Mouse (Mus musculus) embryonic facial prominence, embryonic 11.5 days (tissue): ENCODE data around the gene Fdxacb1. TPM values are rescaled to one million over a fixed set of nuclear protein-coding genes. Genes with fewer than 3 reads are reported as not detected.

Experiments used
- ATAC-seq: fragments of 200-750 bp; cut with Nextera tagmentation; replicated peaks from 2 replicates; pipeline ENCODE4 v1.8.0; 2017; ENCODE audit warnings: low read depth; ENCODE audit not compliant: insufficient number of reproducible peaks, low FRiP score, low TSS enrichment
- DNase-seq: peaks from one replicate; pipeline ENCODE4 v3.0.0-alpha.2; 2015; ENCODE audit warnings: low spot score
- H3K27ac ChIP-seq: fragments of 300-500 bp; sonication (generic); replicated peaks from 2 replicates; pipeline ENCODE4 v1.5.1; 2014; ENCODE audit warnings: mild to moderate bottlenecking, low read depth, low read length, control low read depth
- H3K27me3 ChIP-seq: fragments of 300-500 bp; sonication (generic); 2 replicates; pipeline ENCODE4 v1.6.1; 2014; ENCODE audit warnings: mild to moderate bottlenecking, low read length, moderate library complexity, mixed read lengths; ENCODE audit not compliant: control insufficient read depth, insufficient read depth
- H3K36me3 ChIP-seq: fragments of 300-500 bp; sonication (generic); replicated peaks from 2 replicates; pipeline ENCODE4 v1.6.1; 2014; ENCODE audit warnings: low read depth, mild to moderate bottlenecking, low read length, moderate library complexity, mixed read lengths; ENCODE audit not compliant: control insufficient read depth, insufficient read depth
- H3K4me1 ChIP-seq: fragments of 300-500 bp; sonication (generic); 2 replicates; pipeline ENCODE4 v1.6.1; 2014; ENCODE audit warnings: low read length, mixed read lengths; ENCODE audit not compliant: control insufficient read depth, insufficient read depth
- H3K4me2 ChIP-seq: fragments of 300-500 bp; sonication (generic); 2 replicates; pipeline ENCODE4 v1.6.1; 2014; ENCODE audit warnings: low read depth, mild to moderate bottlenecking, control low read depth, low read length, moderate library complexity
- H3K4me3 ChIP-seq: fragments of 300-500 bp; sonication (generic); 2 replicates; pipeline ENCODE4 v1.5.1; 2014; ENCODE audit warnings: low read depth, low read length, control low read depth
- H3K9ac ChIP-seq: fragments of 300-500 bp; sonication (generic); replicated peaks from 2 replicates; pipeline ENCODE4 v1.6.1; 2014; ENCODE audit warnings: mild to moderate bottlenecking, control low read depth, low read length
- H3K9me3 ChIP-seq: fragments of 300-500 bp; sonication (generic); replicated peaks from 2 replicates; pipeline ENCODE4 v1.6.1; 2016; ENCODE audit warnings: mild to moderate bottlenecking, low read length, inconsistent platforms, mixed read lengths; ENCODE audit not compliant: control insufficient read depth
- WGBS: fragments of 180-500 bp; shearing (Covaris S2); extraction: QIAGEN DNeasy Blood & Tissue Kit; methylation state at CpG from one replicate; pipeline ENCODE4 v1.1.7; 2014; 5-methylcytosine and 5-hydroxymethylcytosine counted together
- polyA plus RNA-seq: library from polyadenylated mRNA; unstranded; fragments of >200 nt; fragmentation: Nextera tagmentation; extraction: Ambion mirVana; gene quantifications from 2 replicates; pipeline ENCODE4 v1.2.1, GENCODE M21; 2014

Fdxacb1 gene
- polyA plus RNA-seq, 1 experiment from 2014 or later: 14.3 TPM

- H3K27me3 ChIP-seq: no peaks in the 10 kb centered on the region
- no peak overlapping the region for H3K27ac ChIP-seq
- 87% methylated on average over 5 of the region's 5 CpGs for WGBS
- H3K36me3 ChIP-seq: peaks cover 2% of the 10 kb centered on the region
- H3K4me3 ChIP-seq: no peak overlapping the region
- DNase-seq: no peak
- no peak for ATAC-seq
- H3K4me1 ChIP-seq: no peaks in the 10 kb centered on the region
- H3K9ac ChIP-seq: no peak overlapping the region
- H3K4me2 ChIP-seq: no peak overlapping the region
- no peaks in the 10 kb centered on the region for H3K9me3 ChIP-seq
These were observed 45.8 kb downstream of the Fdxacb1 start for GRCm38 (mm10) chr9:50813796-50814195.

- Histone ChIP-seq H3K4me1 (no peaks in the 10 kb centered on the region), H3K4me2 (no peak overlapping the region), H3K9ac (no peak overlapping the region), H3K27me3 (no peaks in the 10 kb centered on the region), H3K9me3 (no peaks in the 10 kb centered on the region), H3K4me3 (no peak overlapping the region), H3K36me3 (no peaks in the 10 kb centered on the region; the same call in none of the 2 replicates), H3K27ac (no peak overlapping the region)
- ATAC-seq (no peak), DNase-seq (no peak)
- WGBS: 95% methylated on average over 4 of the region's 4 CpGs
These were observed 47.6 kb downstream of the Fdxacb1 start for GRCm38 (mm10) chr9:50815666-50816065.

GRCm38 (mm10) chr9:50816512-50816911 is 48.5 kb downstream of the Fdxacb1 start:
- Histone ChIP-seq H3K4me3 (no peak overlapping the region), H3K4me1 (no peaks in the 10 kb centered on the region), H3K9me3 (no peaks in the 10 kb centered on the region), H3K27me3 (no peaks in the 10 kb centered on the region), H3K27ac (no peak overlapping the region), H3K9ac (no peak overlapping the region), H3K36me3 (no peaks in the 10 kb centered on the region; the same call in none of the 2 replicates), H3K4me2 (no peak overlapping the region)
- WGBS: 89% methylated on average over 1 of the region's 1 CpGs
- DNase-seq: no peak
- ATAC-seq: no peak

- no peak for DNase-seq
- WGBS: 84% methylated on average over 6 of the region's 6 CpGs
- Histone ChIP-seq H3K36me3 (peaks cover 5% of the 10 kb centered on the region; the same call in 1 of the 2 replicates), H3K27me3 (no peaks in the 10 kb centered on the region), H3K27ac (no peak overlapping the region), H3K4me3 (no peak overlapping the region), H3K9ac (no peak overlapping the region), H3K4me2 (no peak overlapping the region), H3K9me3 (no peaks in the 10 kb centered on the region), H3K4me1 (no peaks in the 10 kb centered on the region)
- ATAC-seq: no peak
These were observed 50.0 kb downstream of the Fdxacb1 start for GRCm38 (mm10) chr9:50818050-50818449.

GRCm38 (mm10) chr9:50819716-50820115 is 51.7 kb downstream of the Fdxacb1 start:
- H3K9me3 ChIP-seq: no peaks in the 10 kb centered on the region
- 91% methylated on average over 6 of the region's 6 CpGs for WGBS
- H3K27me3 ChIP-seq: no peaks in the 10 kb centered on the region
- H3K27ac ChIP-seq: no peak overlapping the region
- peaks cover 5% of the 10 kb centered on the region; the same call in 1 of the 2 replicates for H3K36me3 ChIP-seq
- no peak overlapping the region for H3K4me3 ChIP-seq
- H3K9ac ChIP-seq: no peak overlapping the region
- DNase-seq (no peak), ATAC-seq (no peak)
- H3K4me1 ChIP-seq: no peaks in the 10 kb centered on the region
- no peak overlapping the region for H3K4me2 ChIP-seq

- H3K9me3 ChIP-seq: no peaks in the 10 kb centered on the region
- no peaks in the 10 kb centered on the region for H3K4me1 ChIP-seq
- ATAC-seq: no peak
- H3K27me3 ChIP-seq: no peaks in the 10 kb centered on the region
- DNase-seq: no peak
- H3K27ac ChIP-seq: no peak overlapping the region
- H3K36me3 ChIP-seq: peaks cover 5% of the 10 kb centered on the region; the same call in 1 of the 2 replicates
- WGBS: 95% methylated on average over 6 of the region's 6 CpGs
- H3K4me3 ChIP-seq: no peak overlapping the region
- H3K4me2 ChIP-seq: no peak overlapping the region
- H3K9ac ChIP-seq: no peak overlapping the region
These were observed 53.6 kb downstream of the Fdxacb1 start for GRCm38 (mm10) chr9:50821651-50822050.

GRCm38 (mm10) chr9:50822216-50822615 is 54.2 kb downstream of the Fdxacb1 start:
- Histone ChIP-seq H3K27ac (no peak overlapping the region), H3K4me2 (no peak overlapping the region), H3K9me3 (no peaks in the 10 kb centered on the region), H3K4me1 (no peaks in the 10 kb centered on the region), H3K36me3 (peaks cover 5% of the 10 kb centered on the region; the same call in 1 of the 2 replicates), H3K4me3 (no peak overlapping the region), H3K9ac (no peak overlapping the region), H3K27me3 (no peaks in the 10 kb centered on the region)
- DNase-seq (no peak), ATAC-seq (no peak)
- 98% methylated on average over 5 of the region's 5 CpGs for WGBS
